Mouse (Mus musculus) ES-Bruce4 (cell line): ENCODE measurements around the gene Sapcd1. TPM values are rescaled to one million over a fixed set of nuclear protein-coding genes. Genes with fewer than 3 reads are reported as not detected.

ENCODE experiments used
- H3K27ac ChIP-seq: 2 replicates; pipeline ENCODE4 v1.5.1; 2012; ENCODE audit warnings: low read length, inconsistent platforms; ENCODE audit not compliant: insufficient read depth
- H3K27me3 ChIP-seq: 2 replicates; pipeline ENCODE4 v1.6.1; 2012; ENCODE audit warnings: mild to moderate bottlenecking, low read length, inconsistent platforms; ENCODE audit not compliant: control insufficient read depth, poor library complexity, insufficient read depth, severe bottlenecking
- H3K36me3 ChIP-seq: 2 replicates; pipeline ENCODE4 v1.6.1; 2012; ENCODE audit warnings: inconsistent platforms, mild to moderate bottlenecking, low read length, moderate library complexity; ENCODE audit not compliant: control insufficient read depth, poor library complexity, insufficient read depth, severe bottlenecking
- H3K4me1 ChIP-seq: one replicate; pipeline ENCODE4 v1.8.1; 2011; ENCODE audit warnings: low read length; ENCODE audit not compliant: control insufficient read depth, insufficient read depth
- H3K4me3 ChIP-seq: 2 replicates; pipeline ENCODE4 v1.5.1; 2011; ENCODE audit warnings: low read depth, mild to moderate bottlenecking, low read length
- H3K9ac ChIP-seq: 2 replicates; pipeline ENCODE4 v1.6.1; 2012; ENCODE audit warnings: low read depth, mild to moderate bottlenecking, inconsistent platforms; ENCODE audit not compliant: poor library complexity, severe bottlenecking
- H3K9me3 ChIP-seq: replicated peaks from 2 replicates; pipeline ENCODE4 v1.6.1; 2012; ENCODE audit warnings: mild to moderate bottlenecking, low read length, inconsistent platforms; ENCODE audit not compliant: control insufficient read depth, poor library complexity, insufficient read depth, severe bottlenecking
- CTCF ChIP-seq: IDR thresholded peaks from one replicate; pipeline ENCODE4 v1.8.1; 2011; ENCODE audit warnings: low read depth, low read length
- EP300 ChIP-seq: IDR thresholded peaks from 2 replicates; pipeline ENCODE4 v1.6.1; 2011; ENCODE audit warnings: low read depth, low read length; ENCODE audit not compliant: insufficient read depth
- POLR2A ChIP-seq: IDR thresholded peaks from one replicate; pipeline ENCODE4 v1.8.1; 2011; ENCODE audit warnings: low read length; ENCODE audit not compliant: insufficient read depth
- polyA plus RNA-seq: library from polyadenylated mRNA; stranded (reverse); fragments of >200 nt; gene quantifications from 2 replicates; pipeline ENCODE4 v1.2.4, GENCODE M21; 2011; ENCODE audit warnings: low read depth; ENCODE audit not compliant: missing spikeins, insufficient read depth, insufficient read length

Gene Sapcd1
- polyA plus RNA-seq, 1 experiment: 1.7 TPM

GRCm38 (mm10) chr17:34981690-34982180 lies 46.1 kb downstream of the Sapcd1 start, which contains the start of gene Lsm2:
Gene Lsm2, plus strand, starts transcription at chr17:34981862.
- Histone ChIP-seq H3K27ac (peak within 1 kb of the TSS; percentile 63), H3K36me3 (peaks cover 22% of the 10 kb centered on the region)
- TF ChIP-seq CTCF (no peak), EP300 (no peak), POLR2A (peak; percentile 88)

GRCm38 (mm10) chr17:34980655-34981054 lies 47.2 kb downstream of the Sapcd1 start:
- Histone ChIP-seq H3K9me3 (no peaks in the 10 kb centered on the region), H3K9ac (peak overlapping the region; percentile 95), H3K27ac (peak overlapping the region; percentile 48; the same call in 1 of the 2 replicates), H3K4me3 (peak overlapping the region; percentile 63), H3K36me3 (peaks cover 12% of the 10 kb centered on the region), H3K27me3 (no peaks in the 10 kb centered on the region), H3K4me1 (no peaks in the 10 kb centered on the region)
- no peak for TF ChIP-seq POLR2A
- no peak for TF ChIP-seq CTCF
- TF ChIP-seq EP300: no peak

More at GRCm38 (mm10) chr17:34981690-34982180, 46.1 kb downstream of the Sapcd1 start, which contains the start of gene Lsm2:
- Histone ChIP-seq H3K4me3 (peak within 1 kb of the TSS; percentile 99), H3K27me3 (no peaks in the 10 kb centered on the region), H3K4me1 (no peaks in the 10 kb centered on the region), H3K9ac (peak within 1 kb of the TSS; percentile 95), H3K9me3 (no peaks in the 10 kb centered on the region)

GRCm38 (mm10) chr17:34979631-34980030 lies 48.2 kb downstream of the Sapcd1 start:
- Histone ChIP-seq H3K9me3 (no peaks in the 10 kb centered on the region), H3K9ac (no peak overlapping the region), H3K36me3 (peaks cover 3% of the 10 kb centered on the region; the same call in 1 of the 2 replicates), H3K4me3 (no peak overlapping the region), H3K4me1 (no peaks in the 10 kb centered on the region), H3K27ac (no peak overlapping the region), H3K27me3 (no peaks in the 10 kb centered on the region)
- TF ChIP-seq CTCF: no peak
- TF ChIP-seq EP300: no peak
- no peak for TF ChIP-seq POLR2A

GRCm38 (mm10) chr17:34978239-34978638 lies 49.6 kb downstream of the Sapcd1 start:
- Histone ChIP-seq H3K27ac (no peak overlapping the region), H3K9me3 (no peaks in the 10 kb centered on the region), H3K27me3 (no peaks in the 10 kb centered on the region), H3K9ac (no peak overlapping the region), H3K4me3 (no peak overlapping the region), H3K4me1 (no peaks in the 10 kb centered on the region), H3K36me3 (no peaks in the 10 kb centered on the region)
- TF ChIP-seq POLR2A: no peak
- TF ChIP-seq CTCF: no peak

GRCm38 (mm10) chr17:34977000-34977399 lies 50.8 kb downstream of the Sapcd1 start:
- no peak overlapping the region for H3K4me3 ChIP-seq
- H3K36me3 ChIP-seq: no peaks in the 10 kb centered on the region
- H3K27me3 ChIP-seq: no peaks in the 10 kb centered on the region
- H3K27ac ChIP-seq: no peak overlapping the region
- no peak overlapping the region for H3K9ac ChIP-seq
- no peaks in the 10 kb centered on the region for H3K9me3 ChIP-seq
- TF ChIP-seq POLR2A (no peak), CTCF (no peak), EP300 (no peak)
- H3K4me1 ChIP-seq: no peaks in the 10 kb centered on the region

Other genes starting within 250 kb of the Sapcd1 start
- not detected in 2 replicates for gene Cyp21a1, start 223.5 kb downstream of the Sapcd1 start, polyA plus RNA-seq
- 18.7 and 25.8 TPM in 2 replicates for gene Stk19, start 191.1 kb downstream of the Sapcd1 start, polyA plus RNA-seq
- gene Dxo, start 191.0 kb downstream of the Sapcd1 start, polyA plus RNA-seq: 22.6 and 24.5 TPM in 2 replicates
- gene Skiv2l, start 177.8 kb downstream of the Sapcd1 start, polyA plus RNA-seq: 12.7 and 13.1 TPM in 2 replicates
- 53.0 and 63.6 TPM in 2 replicates for gene Nelfe, start 177.6 kb downstream of the Sapcd1 start, polyA plus RNA-seq
- not detected in 2 replicates for gene Cfb, start 165.5 kb downstream of the Sapcd1 start, polyA plus RNA-seq
- gene Zbtb12, start 148.5 kb downstream of the Sapcd1 start, polyA plus RNA-seq: 22.8 and 24.7 TPM in 2 replicates
- 0.41 TPM in 1 of 2 replicates, not detected in the other for gene Gm20547, start 146.0 kb downstream of the Sapcd1 start, polyA plus RNA-seq
- gene C2, start 129.8 kb downstream of the Sapcd1 start, polyA plus RNA-seq: 9.9 and 10.8 TPM in 2 replicates
- 60.9 and 75.4 TPM in 2 replicates for gene Ehmt2, start 129.5 kb downstream of the Sapcd1 start, polyA plus RNA-seq
- 5.3 and 5.8 TPM in 2 replicates for gene Slc44a4, start 113.5 kb downstream of the Sapcd1 start, polyA plus RNA-seq
- 13.6 and 15.1 TPM in 2 replicates for gene Neu1, start 96.8 kb downstream of the Sapcd1 start, polyA plus RNA-seq
- gene Hspa1b, start 68.8 kb downstream of the Sapcd1 start, polyA plus RNA-seq: 2.6 and 3.0 TPM in 2 replicates
- gene Gm20481, start 58.1 kb downstream of the Sapcd1 start, polyA plus RNA-seq: not detected in 2 replicates
- gene Hspa1a, start 55.9 kb downstream of the Sapcd1 start, polyA plus RNA-seq: 1.9 and 2.5 TPM in 2 replicates
- 0.25 TPM in 1 of 2 replicates, not detected in the other for gene Hspa1l, start 55.3 kb downstream of the Sapcd1 start, polyA plus RNA-seq
- 163 and 166 TPM in 2 replicates for gene Lsm2, start 46.2 kb downstream of the Sapcd1 start, polyA plus RNA-seq
- gene Vars, start 27.0 kb downstream of the Sapcd1 start, polyA plus RNA-seq: 108 and 123 TPM in 2 replicates
- gene Vwa7, start 11.4 kb downstream of the Sapcd1 start, polyA plus RNA-seq: 0.30 and 0.33 TPM in 2 replicates
- 6.7 and 7.4 TPM in 2 replicates for gene Msh5, start 18.7 kb upstream of the Sapcd1 start, polyA plus RNA-seq
- 173 and 182 TPM in 2 replicates for gene Clic1, start 21.9 kb upstream of the Sapcd1 start, polyA plus RNA-seq
- gene Ddah2, start 31.0 kb upstream of the Sapcd1 start, polyA plus RNA-seq: 92.5 and 101 TPM in 2 replicates
- 3.7 and 4.0 TPM in 2 replicates for gene Ly6g6c, start 37.4 kb upstream of the Sapcd1 start, polyA plus RNA-seq
- gene Mpig6b, start 38.2 kb upstream of the Sapcd1 start, polyA plus RNA-seq: 2.8 and 3.3 TPM in 2 replicates
- 27.5 and 31.2 TPM in 2 replicates for gene Ly6g6e, start 48.9 kb upstream of the Sapcd1 start, polyA plus RNA-seq
- gene Ly6g6d, start 50.0 kb upstream of the Sapcd1 start, polyA plus RNA-seq: 1.3 and 1.9 TPM in 2 replicates
- gene Ly6g6f, start 57.6 kb upstream of the Sapcd1 start, polyA plus RNA-seq: not detected in 2 replicates
- 12.7 and 15.6 TPM in 2 replicates for gene Abhd16a, start 61.2 kb upstream of the Sapcd1 start, polyA plus RNA-seq
- not detected in 2 replicates for gene Ly6g5c, start 80.3 kb upstream of the Sapcd1 start, polyA plus RNA-seq
- not detected in 2 replicates for gene Ly6g5b, start 87.4 kb upstream of the Sapcd1 start, polyA plus RNA-seq
- gene Gpank1, start 93.4 kb upstream of the Sapcd1 start, polyA plus RNA-seq: 18.9 and 19.1 TPM in 2 replicates
- gene Csnk2b, start 94.0 kb upstream of the Sapcd1 start, polyA plus RNA-seq: 146 and 173 TPM in 2 replicates
- gene D17H6S53E, start 98.4 kb upstream of the Sapcd1 start, polyA plus RNA-seq: 4.3 and 8.1 TPM in 2 replicates
- not detected in 2 replicates for gene Apom, start 104.0 kb upstream of the Sapcd1 start, polyA plus RNA-seq
- 231 and 262 TPM in 2 replicates for gene Bag6, start 107.2 kb upstream of the Sapcd1 start, polyA plus RNA-seq
- 236 and 256 TPM in 2 replicates for gene Prrc2a, start 136.9 kb upstream of the Sapcd1 start, polyA plus RNA-seq
- 2.1 TPM in 1 of 2 replicates, not detected in the other for gene Aif1, start 148.1 kb upstream of the Sapcd1 start, polyA plus RNA-seq
- 2.3 and 2.5 TPM in 2 replicates for gene Lst1, start 160.4 kb upstream of the Sapcd1 start, polyA plus RNA-seq
- 10.7 and 14.2 TPM in 2 replicates for gene Ltb, start 166.4 kb upstream of the Sapcd1 start, polyA plus RNA-seq
- not detected in 2 replicates for gene Tnf, start 174.0 kb upstream of the Sapcd1 start, polyA plus RNA-seq
- gene Lta, start 177.3 kb upstream of the Sapcd1 start, polyA plus RNA-seq: 0.64 TPM in 1 of 2 replicates, not detected in the other
- gene Gm16181, start 192.8 kb upstream of the Sapcd1 start, polyA plus RNA-seq: not detected in 2 replicates
- 2.3 and 4.2 TPM in 2 replicates for gene Atp6v1g2, start 205.6 kb upstream of the Sapcd1 start, polyA plus RNA-seq
- 7.9 and 12.5 TPM in 2 replicates for gene Nfkbil1, start 207.8 kb upstream of the Sapcd1 start, polyA plus RNA-seq
- gene Ddx39b, start 213.7 kb upstream of the Sapcd1 start, polyA plus RNA-seq: 245 and 258 TPM in 2 replicates
- gene H2-D1, start 234.7 kb upstream of the Sapcd1 start, polyA plus RNA-seq: 19.8 and 23.1 TPM in 2 replicates